Mouse (Mus musculus): ENCODE data around the gene Mad2l1.

Mad2l1 gene

GRCm38 (mm10) chr6:66535028-66535862, at the start of gene Mad2l1:
TSS of gene Mad2l1 (plus strand) at chr6:66535390.
- peak; percentile 91 for DNase-seq

- DNase-seq = no peak
Observed at GRCm38 (mm10) chr6:66493685-66494084, 41.5 kb upstream of the Mad2l1 start.

GRCm38 (mm10) chr6:66516368-66516767, 18.8 kb upstream of the Mad2l1 start:
- DNase-seq = no peak

DNA sequence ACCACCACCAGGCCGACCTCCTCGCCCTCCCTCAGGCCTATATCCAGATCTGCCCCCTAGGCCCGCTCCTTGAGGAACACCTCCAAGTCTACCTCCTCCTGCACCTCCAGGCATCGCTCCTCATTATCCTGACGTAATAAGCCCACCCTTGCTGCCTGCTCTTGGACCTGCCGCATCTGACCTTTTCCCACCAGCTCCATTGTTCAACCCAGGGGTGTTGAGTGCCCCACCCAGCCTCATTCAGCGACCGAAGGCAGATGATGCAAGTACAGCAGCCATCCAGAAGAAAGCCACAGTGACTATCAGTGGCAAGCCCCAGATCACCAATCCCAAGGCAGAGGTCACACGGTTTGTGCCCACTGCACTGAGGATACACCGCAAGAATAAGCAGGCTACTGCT, 6.8 kb upstream of the Mad2l1 start:
- no peak for DNase-seq

- DNase-seq = no peak
Observed at GRCm38 (mm10) chr6:66533241-66533640, 1.9 kb upstream of the Mad2l1 start.

- DNase-seq = no peak
Observed at GRCm38 (mm10) chr6:66534366-66534941, 736 bp upstream of the Mad2l1 start.

- no peak for DNase-seq
Observed at GRCm38 (mm10) chr6:66535966-66536365, 776 bp downstream of the Mad2l1 start.

DNA sequence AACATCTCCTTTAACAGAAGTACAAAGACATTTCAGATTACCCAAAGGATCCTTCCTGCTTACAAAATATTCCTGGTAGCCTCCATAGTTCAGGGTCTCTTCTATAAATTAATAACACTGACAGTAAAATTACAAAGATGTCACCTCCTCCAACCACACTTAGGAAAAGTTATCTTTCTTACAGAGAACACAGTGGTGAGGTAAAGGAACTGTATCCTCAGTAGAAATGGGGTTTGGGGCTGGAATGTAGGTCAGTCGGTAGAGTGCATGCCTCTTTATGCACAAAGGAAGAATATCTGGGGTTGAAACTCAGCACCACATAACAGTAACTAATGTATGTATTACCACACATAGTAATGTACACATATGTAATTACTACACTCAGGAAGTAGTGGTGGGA, 24.8 kb downstream of the Mad2l1 start, which contains the start of gene Vmn1r32:
TSS of gene Vmn1r32 (minus strand) at position 101 of the 400 bp plus-strand sequence.
- no peak for DNase-seq

DNA sequence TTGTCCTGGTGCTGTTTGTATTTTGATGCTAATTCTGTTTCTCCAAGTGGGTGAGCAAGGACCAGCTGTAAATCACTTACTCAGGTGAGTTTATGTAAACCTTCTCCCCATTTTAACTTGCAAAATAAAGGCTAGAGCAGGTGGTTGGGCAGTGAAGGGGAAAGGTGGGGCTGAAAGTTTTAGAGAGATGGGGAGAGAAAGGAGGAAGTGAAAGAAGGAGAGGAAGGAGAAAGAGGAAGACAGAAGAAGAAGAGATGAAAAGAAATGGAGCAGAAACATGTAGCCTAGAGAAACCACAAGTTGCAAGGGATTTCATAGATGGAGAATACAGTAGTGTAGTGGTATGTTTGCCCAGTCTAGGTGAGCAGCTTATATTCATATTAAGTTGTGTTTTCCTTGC, 60.6 kb downstream of the Mad2l1 start:
- DNase-seq = no peak

Measured in right cerebral cortex, postnatal 4 days (tissue).